18 mouse cellular contexts compared by ENCODE assay signal in the genomic region with DNA sequence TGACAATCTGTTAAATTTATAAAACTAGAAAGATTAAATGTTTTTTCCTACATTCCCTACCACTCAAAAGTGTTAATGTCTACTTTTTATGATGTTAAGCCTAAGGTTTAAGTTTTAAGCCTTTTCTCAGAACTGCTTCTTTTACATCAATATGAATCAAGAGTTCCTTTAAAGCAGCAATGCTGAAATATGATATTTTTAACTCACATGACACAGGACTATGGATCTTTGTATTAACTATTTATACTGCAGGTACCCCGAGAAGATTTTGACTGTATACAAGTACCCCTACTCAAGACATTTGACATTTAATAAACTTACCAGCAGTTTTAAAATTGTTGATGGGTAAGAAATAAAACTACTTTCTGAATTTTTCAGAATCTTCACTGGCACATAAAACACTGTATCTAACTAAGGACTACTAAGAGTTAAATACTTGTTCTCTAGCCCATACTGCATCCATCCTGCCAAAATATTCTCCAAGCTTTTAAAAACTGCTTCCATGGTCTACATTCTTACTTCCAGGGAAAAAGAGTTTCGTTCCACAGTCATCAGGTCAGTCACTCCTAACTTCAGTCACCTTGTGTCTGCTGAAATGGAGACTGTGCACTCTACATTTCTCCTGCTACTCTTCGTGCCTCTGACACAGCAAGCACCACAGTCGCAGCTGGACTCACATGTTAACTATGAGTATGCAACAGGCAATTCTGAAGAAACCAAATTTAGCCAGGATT. TPM values are rescaled to one million over a fixed set of nuclear protein-coding genes. Genes with fewer than 3 reads are reported as not detected.
DNase-seq lines count a peak whose midpoint lies in the region; ATAC-seq and TF ChIP-seq lines count a peak whose summit lies in the region.
"Had no signal": no experiment of that assay in that cellular context is flagged by ENCODE, and none has a peak within 500 bp of the region (broad histone marks: within the 10 kb centered on the region; RNA-seq: fewer than 3 reads in every experiment).

No protein-coding gene starts in this region.

- H3K27me3 ChIP-seq in kidney, adult 2 months (replicated peaks; ENCODE audit: control insufficient read depth, insufficient read depth, low read length) = no peaks in the 10 kb centered on the region
- no peaks in the 10 kb centered on the region for H3K27me3 ChIP-seq in neural tube, embryonic 13.5 days
- no peaks in the 10 kb centered on the region for H3K27me3 ChIP-seq in intestine, postnatal 0 days (replicated peaks; ENCODE audit: control insufficient read depth, insufficient read depth, low read length)
- H3K27me3 ChIP-seq: hindbrain, embryonic 12.5 days; neural tube, embryonic 15.5 days had no signal

- H3K4me1 ChIP-seq in kidney, adult 2 months (ENCODE audit: control insufficient read depth, insufficient read depth, low read length) = no peaks in the 10 kb centered on the region
- H3K4me1 ChIP-seq in neural tube, embryonic 13.5 days (replicated peaks) = no peaks in the 10 kb centered on the region
- no peaks in the 10 kb centered on the region for H3K4me1 ChIP-seq in intestine, postnatal 0 days (replicated peaks; ENCODE audit: control insufficient read depth, insufficient read depth, low read length)
- H3K4me1 ChIP-seq: hindbrain, embryonic 12.5 days; neural tube, embryonic 15.5 days had no signal

- no peak for TF ChIP-seq CTCF in kidney, adult 2 months (conservative IDR thresholded peaks at IDR 0.05; ENCODE audit: insufficient read depth, insufficient read length, low read depth, low read length)
- no peak for TF ChIP-seq CTCF in intestine, postnatal 0 days (IDR thresholded peaks at IDR 0.05; ENCODE audit: low read depth)

- 71% methylated on average over 4 of the region's 4 CpGs for WGBS in kidney, adult 2 months
- 83% methylated on average over 4 of the region's 4 CpGs for WGBS in neural tube, embryonic 13.5 days
- 59% methylated on average over 4 of the region's 4 CpGs for WGBS in intestine, postnatal 0 days

- ATAC-seq in neural tube, embryonic 13.5 days (ENCODE audit: low read depth) = no peak
- no peak for ATAC-seq in intestine, postnatal 0 days
- ATAC-seq: forebrain, embryonic 16.5 days; midbrain, embryonic 16.5 days had no signal

- no peaks in the 10 kb centered on the region for H3K9me3 ChIP-seq in neural tube, embryonic 13.5 days
- H3K9me3 ChIP-seq in intestine, postnatal 0 days (ENCODE audit: control insufficient read depth) = no peaks in the 10 kb centered on the region
- H3K9me3 ChIP-seq: hindbrain, embryonic 12.5 days; neural tube, embryonic 15.5 days had no signal

- H3K4me2 ChIP-seq in neural tube, embryonic 13.5 days = 0 out of 2 replicates have a peak overlapping the region, but pooled peaks have one; percentile 13
- H3K4me2 ChIP-seq in intestine, postnatal 0 days (replicated peaks; ENCODE audit: low read depth) = peak overlapping the region; percentile 7
- H3K4me2 ChIP-seq: hindbrain, embryonic 12.5 days; neural tube, embryonic 15.5 days had no signal

- no peaks in the 10 kb centered on the region for H3K36me3 ChIP-seq in kidney, adult 2 months (ENCODE audit: control insufficient read depth, insufficient read depth, low read length)
- H3K36me3 ChIP-seq in neural tube, embryonic 13.5 days = no peaks in the 10 kb centered on the region
- no peaks in the 10 kb centered on the region for H3K36me3 ChIP-seq in intestine, postnatal 0 days (ENCODE audit: control insufficient read depth, insufficient read depth)
- H3K36me3 ChIP-seq: hindbrain, embryonic 12.5 days; neural tube, embryonic 15.5 days had no signal

- DNase-seq in kidney, adult 2 months = no peak
- no peak for DNase-seq in kidney, adult 18-20 months
- DNase-seq in neural tube, embryonic 10.5 days (ENCODE audit: extremely low spot score, low spot score) = no peak
- DNase-seq in retina, embryonic 14.5 days (ENCODE audit: low spot score) = no peak
- no peak for DNase-seq in left cerebral cortex, postnatal 25 days (ENCODE audit: low spot score in 2 of 2)
- DNase-seq: adrenal gland, adult 8-10 months; cerebellum, postnatal 10 days; gastrocnemius, postnatal 14 days; kidney, postnatal 14 days; liver; right cerebral cortex, postnatal 25 days; thymus, postnatal 25 days had no signal

- TF ChIP-seq POLR2A in kidney, adult 2 months (IDR thresholded peaks at IDR 0.05; ENCODE audit: low read depth, low read length) = no peak

- H3K27ac ChIP-seq in kidney, adult 2 months (ENCODE audit: insufficient read depth, low read depth, low read length) = no peak overlapping the region
- no peak overlapping the region for H3K27ac ChIP-seq in neural tube, embryonic 13.5 days (replicated peaks)
- H3K27ac ChIP-seq in intestine, postnatal 0 days (ENCODE audit: low read depth, low read length) = no peak overlapping the region
- H3K27ac ChIP-seq: hindbrain, embryonic 12.5 days; neural tube, embryonic 15.5 days had no signal

- peak overlapping the region; percentile 41 for H3K4me3 ChIP-seq in kidney, adult 2 months (ENCODE audit: insufficient read depth, low read depth, low read length)
- H3K4me3 ChIP-seq in neural tube, embryonic 13.5 days = no peak overlapping the region
- peak overlapping the region; percentile 17; the same call in 1 of the 2 replicates for H3K4me3 ChIP-seq in intestine, postnatal 0 days (ENCODE audit: low read depth, low read length)
- H3K4me3 ChIP-seq: hindbrain, embryonic 12.5 days; neural tube, embryonic 15.5 days had no signal

- no peak overlapping the region for H3K9ac ChIP-seq in neural tube, embryonic 13.5 days
- H3K9ac ChIP-seq in intestine, postnatal 0 days (ENCODE audit: low read depth, low read length) = no peak overlapping the region
- H3K9ac ChIP-seq: hindbrain, embryonic 12.5 days; neural tube, embryonic 15.5 days had no signal

- intact Hi-C loops in left cerebral cortex, postnatal 25 days (cut with DNase I) = no loop called here

RNA-seq across cellular contexts. Expression of gene Ogn, which starts 0.9 kb away (rescaled TPM):
- polyA plus RNA-seq in kidney, adult 2 months (2012; rRNA removed) = 8.8 and 10.9 TPM in 2 replicates
- 17.0 and 17.5 TPM in 2 replicates for polyA plus RNA-seq in neural tube, embryonic 13.5 days (2015; fragmentation: Nextera tagmentation; extraction: Ambion mirVana)
- polyA plus RNA-seq in intestine, postnatal 0 days (2015; fragmentation: Nextera tagmentation; extraction: Ambion mirVana) = 68.3 and 70.6 TPM in 2 replicates
- total RNA-seq in left cerebral cortex, postnatal 25 days (2021) = 1 to 10 TPM; 5.4 to 7.1 TPM

RNA-seq across cellular contexts. Expression of gene Omd, which starts 26.5 kb away (rescaled TPM):
- 0.69 and 0.70 TPM in 2 replicates for polyA plus RNA-seq in kidney, adult 2 months (2012; rRNA removed)
- 0.37 and 0.38 TPM in 2 replicates for polyA plus RNA-seq in neural tube, embryonic 13.5 days (2015; fragmentation: Nextera tagmentation; extraction: Ambion mirVana)
- 0.22 and 0.33 TPM in 2 replicates for polyA plus RNA-seq in intestine, postnatal 0 days (2015; fragmentation: Nextera tagmentation; extraction: Ambion mirVana)
- 1 to 10 TPM; 1.6 to 2.0 TPM for total RNA-seq in left cerebral cortex, postnatal 25 days (2021)

RNA-seq across cellular contexts. Expression of gene Cenpp, which starts 43.8 kb away (rescaled TPM):
- 0.17 and 0.34 TPM in 2 replicates for polyA plus RNA-seq in kidney, adult 2 months (2012; rRNA removed)
- 7.2 and 7.6 TPM in 2 replicates for polyA plus RNA-seq in neural tube, embryonic 13.5 days (2015; fragmentation: Nextera tagmentation; extraction: Ambion mirVana)
- 10.4 and 12.1 TPM in 2 replicates for polyA plus RNA-seq in intestine, postnatal 0 days (2015; fragmentation: Nextera tagmentation; extraction: Ambion mirVana)
- under 1 TPM; 0.39 to 0.53 TPM for total RNA-seq in left cerebral cortex, postnatal 25 days (2021)

RNA-seq across cellular contexts. Expression of gene Nol8, which starts 44.1 kb away (rescaled TPM):
- polyA plus RNA-seq in kidney, adult 2 months (2012; rRNA removed) = 1.3 and 2.3 TPM in 2 replicates
- polyA plus RNA-seq in neural tube, embryonic 13.5 days (2015; fragmentation: Nextera tagmentation; extraction: Ambion mirVana) = 19.4 and 22.5 TPM in 2 replicates
- polyA plus RNA-seq in intestine, postnatal 0 days (2015; fragmentation: Nextera tagmentation; extraction: Ambion mirVana) = 9.7 and 12.7 TPM in 2 replicates
- total RNA-seq in left cerebral cortex, postnatal 25 days (2021) = 10 to 100 TPM; 25.4 to 31.7 TPM
